8 mouse cellular contexts compared by ENCODE assay signal in the genomic region with DNA sequence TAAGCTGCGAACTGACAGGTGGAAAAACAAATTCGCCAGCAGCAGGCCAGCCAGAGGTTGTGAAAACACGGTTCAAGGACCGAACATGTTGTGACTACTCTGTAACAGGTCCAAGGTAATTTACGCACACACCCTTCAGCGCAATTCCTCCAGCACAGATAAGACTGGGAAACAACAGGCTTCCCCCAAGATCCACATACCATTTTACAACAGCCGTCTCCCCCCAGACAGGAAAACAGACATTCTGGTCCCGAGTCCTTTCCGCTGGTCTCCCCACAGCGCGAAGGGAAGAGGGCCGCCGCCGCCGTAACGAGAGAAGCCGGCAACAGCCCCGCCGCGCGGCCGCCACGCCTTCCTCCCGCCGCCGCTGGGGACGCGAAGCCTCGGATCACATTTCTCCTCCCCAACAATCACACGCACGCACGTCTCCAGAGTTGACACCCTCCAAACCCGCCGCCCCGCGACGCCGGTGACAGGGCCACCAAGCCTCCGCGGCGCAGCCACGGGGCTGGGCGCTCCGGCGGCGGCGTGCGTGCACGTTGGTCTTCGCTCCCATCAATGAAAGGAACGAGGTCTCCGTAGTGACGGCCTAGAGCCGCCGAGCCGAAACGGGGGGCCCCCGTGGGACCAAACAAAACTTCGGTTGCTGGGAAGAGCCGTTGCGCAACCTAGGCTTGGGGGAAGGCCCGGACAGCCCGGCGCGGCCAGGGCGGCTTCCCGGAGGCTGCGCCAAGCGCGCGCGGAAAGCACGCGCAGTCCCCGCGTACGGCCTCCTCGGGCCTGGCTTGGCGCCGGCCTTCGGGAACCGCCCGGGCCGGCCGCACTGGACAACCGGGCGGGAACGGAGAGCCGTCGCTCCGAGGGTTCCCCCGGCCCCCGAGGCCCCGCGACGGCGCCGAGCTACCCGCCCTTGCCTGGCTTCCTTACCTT. TPM values are rescaled to one million over a fixed set of nuclear protein-coding genes. Genes with fewer than 3 reads are reported as not detected.
DNase-seq lines count a peak whose midpoint lies in the region; ATAC-seq and TF ChIP-seq lines count a peak whose summit lies in the region.

No protein-coding gene starts in this region.

- peaks cover 34% of the 10 kb centered on the region for H3K27me3 ChIP-seq in E14TG2a.4 (ENCODE audit: insufficient read depth, low read length)
- peaks cover 20% of the 10 kb centered on the region for H3K27me3 ChIP-seq in forebrain, embryonic 10.5 days (ENCODE audit: poor library complexity, severe bottlenecking)
- H3K27me3 ChIP-seq in heart, embryonic 15.5 days = no peaks in the 10 kb centered on the region
- no peaks in the 10 kb centered on the region for H3K27me3 ChIP-seq in liver, embryonic 14.5 days (ENCODE audit: control insufficient read depth, insufficient read depth, low read length)
- no peaks in the 10 kb centered on the region for H3K27me3 ChIP-seq in stomach, postnatal 0 days (ENCODE audit: control insufficient read depth, insufficient read depth, low read length)

- WGBS in forebrain, embryonic 10.5 days = under 1% methylated on average over 99 of the region's 99 CpGs
- WGBS in heart, embryonic 15.5 days = under 1% methylated on average over 96 of the region's 99 CpGs
- WGBS in liver, embryonic 14.5 days (ENCODE audit: insufficient replicate concordance) = under 1% methylated on average over 99 of the region's 99 CpGs
- WGBS in stomach, postnatal 0 days = under 1% methylated on average over 92 of the region's 99 CpGs

- H3K4me2 ChIP-seq in heart, embryonic 15.5 days = peak overlapping the region; percentile 64
- H3K4me2 ChIP-seq in liver, embryonic 14.5 days (ENCODE audit: low read depth) = peak overlapping the region; percentile 84
- H3K4me2 ChIP-seq in stomach, postnatal 0 days (replicated peaks; ENCODE audit: low read depth) = peak overlapping the region; percentile 77

- H3K4me3 ChIP-seq in E14TG2a.4 (replicated peaks; ENCODE audit: low read length) = peak overlapping the region; percentile 90
- peak overlapping the region; percentile 89 for H3K4me3 ChIP-seq in forebrain, embryonic 10.5 days
- peak overlapping the region; percentile 99 for H3K4me3 ChIP-seq in heart, embryonic 15.5 days
- H3K4me3 ChIP-seq in liver, embryonic 14.5 days (ENCODE audit: insufficient read depth in 1 of 2, low read depth in 2 of 2, low read length in 2 of 2) = peak overlapping the region; percentile 87 to 93
- peak overlapping the region; percentile 99 for H3K4me3 ChIP-seq in stomach, postnatal 0 days (ENCODE audit: low read depth, low read length)

- no peak for TF ChIP-seq CTCF in E14TG2a.4 (conservative IDR thresholded peaks at IDR 0.05; ENCODE audit: low read length)
- TF ChIP-seq CTCF in liver, embryonic 14.5 days (IDR thresholded peaks at IDR 0.05; ENCODE audit: low read depth) = peak; percentile 43
- TF ChIP-seq CTCF in stomach, postnatal 0 days (IDR thresholded peaks at IDR 0.05; ENCODE audit: low read depth) = peak; percentile 58

- TF ChIP-seq EP300 in liver, embryonic 14.5 days (IDR thresholded peaks at IDR 0.05; ENCODE audit: low read depth) = 0 out of 2 replicates have a peak, but pooled peaks have one; percentile 16
- TF ChIP-seq EP300 in stomach, postnatal 0 days (optimal IDR thresholded peaks at IDR 0.05) = no peak

- peak overlapping the region; percentile 100 for H3K9ac ChIP-seq in heart, embryonic 15.5 days
- peak overlapping the region; percentile 96 for H3K9ac ChIP-seq in liver, embryonic 14.5 days (replicated peaks)
- peak overlapping the region; percentile 100 for H3K9ac ChIP-seq in stomach, postnatal 0 days (ENCODE audit: low read length)

- no peaks in the 10 kb centered on the region for H3K9me3 ChIP-seq in E14TG2a.4 (ENCODE audit: low read length)
- no peaks in the 10 kb centered on the region for H3K9me3 ChIP-seq in forebrain, embryonic 10.5 days
- no peaks in the 10 kb centered on the region for H3K9me3 ChIP-seq in heart, embryonic 15.5 days (replicated peaks)
- no peaks in the 10 kb centered on the region for H3K9me3 ChIP-seq in liver, embryonic 14.5 days (ENCODE audit: control insufficient read depth, low read length)
- no peaks in the 10 kb centered on the region for H3K9me3 ChIP-seq in stomach, postnatal 0 days (ENCODE audit: control insufficient read depth, low read length)

- peak; percentile 62 for DNase-seq in c-Kit-positive CD71-negative TER-119-negative erythroid progenitor cells, embryonic 14.5 days (ENCODE audit: low read depth)
- DNase-seq in forebrain, embryonic 10.5 days (ENCODE audit: extremely low spot score, low spot score) = peak; percentile 83
- DNase-seq in kidney, postnatal 36 days = peak; percentile 78 to 86
- DNase-seq in liver, embryonic 14.5 days (ENCODE audit: low read depth in 3 of 3, low spot score in 3 of 3) = peak; percentile 65 to 75 (median 74)
- DNase-seq in neural tube, embryonic 10.5 days (ENCODE audit: extremely low spot score, low spot score) = peak; percentile 88
- peak; percentile 90 for DNase-seq in stomach, postnatal 0 days (ENCODE audit: low spot score)

- no peaks in the 10 kb centered on the region for H3K36me3 ChIP-seq in E14TG2a.4 (ENCODE audit: insufficient read depth, low read length)
- H3K36me3 ChIP-seq in forebrain, embryonic 10.5 days (replicated peaks) = no peaks in the 10 kb centered on the region
- H3K36me3 ChIP-seq in heart, embryonic 15.5 days = no peaks in the 10 kb centered on the region
- H3K36me3 ChIP-seq in liver, embryonic 14.5 days (replicated peaks; ENCODE audit: control insufficient read depth, insufficient read depth, low read depth) = no peaks in the 10 kb centered on the region
- no peaks in the 10 kb centered on the region for H3K36me3 ChIP-seq in stomach, postnatal 0 days (ENCODE audit: control insufficient read depth, insufficient read depth, low read length)

- peak; percentile 55 for ATAC-seq in heart, embryonic 15.5 days (replicated peaks; ENCODE audit: insufficient number of reproducible peaks, insufficient read depth, low FRiP score, low read depth)
- ATAC-seq in liver, embryonic 14.5 days (ENCODE audit: insufficient read depth) = peak; percentile 75
- peak; percentile 85 for ATAC-seq in stomach, postnatal 0 days (ENCODE audit: low FRiP score, low TSS enrichment)

- peaks cover 31% of the 10 kb centered on the region for H3K4me1 ChIP-seq in E14TG2a.4 (replicated peaks; ENCODE audit: low read depth, low read length)
- peaks cover 34% of the 10 kb centered on the region for H3K4me1 ChIP-seq in forebrain, embryonic 10.5 days
- peaks cover 43% of the 10 kb centered on the region for H3K4me1 ChIP-seq in heart, embryonic 15.5 days (replicated peaks)
- H3K4me1 ChIP-seq in liver, embryonic 14.5 days (replicated peaks; ENCODE audit: control insufficient read depth in 2 of 2, insufficient read depth in 2 of 2, low read length in 1 of 2) = peaks cover 6 to 11% of the 10 kb centered on the region in 2 experiments
- H3K4me1 ChIP-seq in stomach, postnatal 0 days (replicated peaks; ENCODE audit: control insufficient read depth, insufficient read depth) = no peaks in the 10 kb centered on the region

- H3K27ac ChIP-seq in forebrain, embryonic 10.5 days = peak overlapping the region; percentile 98
- H3K27ac ChIP-seq in heart, embryonic 15.5 days = peak overlapping the region; percentile 100
- H3K27ac ChIP-seq in liver, embryonic 14.5 days = peak overlapping the region; percentile 91
- peak overlapping the region; percentile 100 for H3K27ac ChIP-seq in stomach, postnatal 0 days (replicated peaks)

RNA-seq across cellular contexts. Expression of gene Hipk3, which starts 1.0 kb away (rescaled TPM):
- 6.7 and 6.9 TPM in 2 replicates for polyA plus RNA-seq in forebrain, embryonic 10.5 days (2016; fragmentation: Nextera tagmentation; extraction: Ambion mirVana)
- 34.5 and 36.9 TPM in 2 replicates for polyA plus RNA-seq in heart, embryonic 15.5 days (2015; fragmentation: Nextera tagmentation; extraction: Ambion mirVana)
- 6.0 and 7.0 TPM in 2 replicates for polyA plus RNA-seq in liver, embryonic 14.5 days (2012; rRNA removed)
- 8.2 and 9.1 TPM in 2 replicates for polyA plus RNA-seq in liver, embryonic 14.5 days (2014; fragmentation: Nextera tagmentation; extraction: Ambion mirVana)
- polyA plus RNA-seq in stomach, postnatal 0 days (2015; fragmentation: Nextera tagmentation; extraction: Ambion mirVana) = 8.8 and 9.8 TPM in 2 replicates

Comparison
In these comparisons a context has a peak if more than half of its experiments do, and no peak if none do; other contexts are left out.
1. Peak in every context shown above with its lines: DNase-seq, ATAC-seq, H3K4me3 ChIP-seq and H3K27ac ChIP-seq.